Mouse (Mus musculus) neural tube, embryonic 15.5 days (tissue): ENCODE results near the gene Mamstr. TPM values are rescaled to one million over a fixed set of nuclear protein-coding genes. Genes with fewer than 3 reads are reported as not detected.
"Not testable (repeated sequence)": the region's sequence is repeated elsewhere in the genome, so short reads cannot be mapped to it uniquely, and the experiment has no call there.

ENCODE experiments used
- ATAC-seq: fragments of 200-750 bp; cut with Nextera tagmentation; 2 replicates; pipeline ENCODE4 v1.8.0; 2017; ENCODE audit warnings: mild to moderate bottlenecking, moderate TSS enrichment, moderate library complexity; ENCODE audit not compliant: low FRiP score
- H3K27ac ChIP-seq: fragments of 300-500 bp; sonication (generic); replicated peaks from 2 replicates; pipeline ENCODE4 v1.5.1; 2015; ENCODE audit warnings: mild to moderate bottlenecking, inconsistent platforms
- H3K27me3 ChIP-seq: fragments of 300-500 bp; sonication (generic); replicated peaks from 2 replicates; pipeline ENCODE4 v1.6.1; 2015; ENCODE audit warnings: inconsistent platforms
- H3K36me3 ChIP-seq: fragments of 300-500 bp; sonication (generic); 2 replicates; pipeline ENCODE4 v1.6.1; 2015; ENCODE audit warnings: inconsistent platforms
- H3K4me1 ChIP-seq: fragments of 300-500 bp; sonication (generic); 2 replicates; pipeline ENCODE4 v1.6.1; 2015; ENCODE audit warnings: inconsistent platforms
- H3K4me2 ChIP-seq: fragments of 300-500 bp; sonication (generic); 2 replicates; pipeline ENCODE4 v1.6.1; 2015; ENCODE audit warnings: inconsistent platforms, mild to moderate bottlenecking, moderate library complexity
- H3K4me3 ChIP-seq: fragments of 300-500 bp; sonication (generic); replicated peaks from 2 replicates; pipeline ENCODE4 v1.5.1; 2015; ENCODE audit warnings: mild to moderate bottlenecking, inconsistent platforms
- H3K9ac ChIP-seq: fragments of 300-500 bp; sonication (generic); replicated peaks from 2 replicates; pipeline ENCODE4 v1.6.1; 2015; ENCODE audit warnings: mild to moderate bottlenecking, inconsistent platforms
- H3K9me3 ChIP-seq: fragments of 300-500 bp; sonication (generic); replicated peaks from 2 replicates; pipeline ENCODE4 v1.6.1; 2016; ENCODE audit warnings: inconsistent platforms
- WGBS: fragments of 180-500 bp; shearing (Covaris S2); methylation state at CpG from one replicate; pipeline ENCODE4 v1.1.7; 2015; ENCODE audit warnings: mixed read lengths; 5-methylcytosine and 5-hydroxymethylcytosine counted together
- polyA plus RNA-seq: library from polyadenylated mRNA; unstranded; fragments of >200 nt; fragmentation: Nextera tagmentation; extraction: Ambion mirVana; gene quantifications from 2 replicates; pipeline ENCODE4 v1.2.1, GENCODE M21; 2015

The Mamstr gene
- polyA plus RNA-seq, 1 experiment from 2014 or later, result 4.5 TPM

DNA sequence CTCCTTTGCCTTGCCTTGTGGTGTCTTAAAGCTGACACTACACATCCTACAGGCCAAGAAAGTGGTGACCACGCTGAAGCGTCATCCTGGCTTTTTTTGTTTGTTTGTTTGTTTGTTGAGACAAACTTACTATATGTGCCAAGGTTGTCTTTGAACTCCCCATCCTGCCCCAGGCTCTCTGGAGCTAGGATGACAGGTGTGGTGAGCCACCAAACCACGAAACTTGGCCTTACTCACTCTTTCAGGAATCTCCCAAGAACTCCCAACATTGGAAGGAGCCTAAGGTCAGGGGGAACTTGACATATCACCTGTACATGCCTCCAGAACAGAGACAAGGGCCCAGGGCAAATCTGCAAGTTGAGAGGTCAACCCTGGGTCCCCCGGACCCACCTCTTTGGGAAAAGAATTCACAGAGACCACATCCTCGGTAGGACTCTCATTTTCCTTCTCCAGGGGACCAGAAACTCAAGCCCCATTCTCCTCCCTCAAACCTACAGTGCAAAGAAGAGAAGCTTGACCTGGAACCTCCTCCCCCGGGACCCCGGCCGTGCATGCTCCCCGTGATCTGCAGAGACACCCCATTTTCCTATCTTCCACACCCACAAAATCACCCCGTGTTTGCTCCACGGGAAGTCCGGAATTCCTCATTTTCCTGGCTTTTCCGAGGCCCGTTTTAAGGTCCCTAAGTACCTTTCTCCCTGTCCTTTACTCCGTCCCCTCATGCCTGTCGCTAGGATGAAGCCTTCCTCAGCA lies 2.9 kb downstream of the Mamstr start:
- Histone ChIP-seq H3K4me1 (peaks cover 45% of the 10 kb centered on the region), H3K4me3 (peak overlapping the region; percentile 52), H3K27ac (peak overlapping the region; percentile 92), H3K4me2 (peak overlapping the region; percentile 78), H3K9me3 (no peaks in the 10 kb centered on the region), H3K9ac (peak overlapping the region; percentile 70), H3K27me3 (no peaks in the 10 kb centered on the region), H3K36me3 (no peaks in the 10 kb centered on the region)
- ATAC-seq, result no peak
- WGBS, result 42% methylated on average over 16 of the region's 16 CpGs

DNA sequence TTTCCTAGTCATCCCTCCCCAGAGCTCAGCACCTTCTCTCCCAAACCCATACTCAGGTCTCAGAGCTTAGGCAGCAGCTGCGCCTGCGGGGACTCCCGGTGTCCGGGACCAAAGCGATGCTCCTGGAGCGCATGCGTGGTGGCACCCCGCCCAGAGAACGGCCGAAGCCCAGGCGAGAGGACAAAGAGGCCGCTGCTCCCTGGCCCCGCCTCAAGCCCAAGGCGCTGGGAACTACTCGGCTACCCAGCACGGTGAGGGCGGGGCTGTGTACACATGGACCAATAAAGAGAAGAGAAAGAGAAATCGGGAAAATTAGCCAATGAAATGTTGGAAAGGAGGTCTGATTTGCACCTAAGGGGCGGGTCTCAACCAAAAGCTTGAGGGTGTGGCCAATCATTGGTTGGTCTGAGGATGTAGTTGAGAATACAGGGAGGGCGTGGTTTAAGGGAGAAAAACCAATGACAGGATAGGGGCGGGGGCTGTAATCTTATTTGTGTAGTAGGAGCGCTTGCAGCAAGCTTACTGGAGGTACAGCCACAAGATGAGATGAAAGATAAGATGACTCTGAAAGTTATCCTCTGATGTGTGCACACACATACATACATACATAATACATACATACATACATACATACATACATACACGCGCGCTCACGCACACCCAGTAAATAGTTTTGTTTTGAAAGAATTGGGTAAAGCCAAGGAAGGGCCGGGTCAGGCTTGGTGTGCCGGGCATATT lies 3.8 kb downstream of the Mamstr start:
- H3K27me3 ChIP-seq, result no peaks in the 10 kb centered on the region
- peak overlapping the region; percentile 52 for H3K4me3 ChIP-seq
- no peaks in the 10 kb centered on the region for H3K36me3 ChIP-seq
- H3K9ac ChIP-seq, result peak overlapping the region; percentile 70
- H3K4me2 ChIP-seq, result peak overlapping the region; percentile 78
- peak; percentile 93 for ATAC-seq
- no peaks in the 10 kb centered on the region for H3K9me3 ChIP-seq
- WGBS, result 3% methylated on average over 28 of the region's 28 CpGs
- H3K4me1 ChIP-seq, result peaks cover 37% of the 10 kb centered on the region
- peak overlapping the region; percentile 92 for H3K27ac ChIP-seq

DNA sequence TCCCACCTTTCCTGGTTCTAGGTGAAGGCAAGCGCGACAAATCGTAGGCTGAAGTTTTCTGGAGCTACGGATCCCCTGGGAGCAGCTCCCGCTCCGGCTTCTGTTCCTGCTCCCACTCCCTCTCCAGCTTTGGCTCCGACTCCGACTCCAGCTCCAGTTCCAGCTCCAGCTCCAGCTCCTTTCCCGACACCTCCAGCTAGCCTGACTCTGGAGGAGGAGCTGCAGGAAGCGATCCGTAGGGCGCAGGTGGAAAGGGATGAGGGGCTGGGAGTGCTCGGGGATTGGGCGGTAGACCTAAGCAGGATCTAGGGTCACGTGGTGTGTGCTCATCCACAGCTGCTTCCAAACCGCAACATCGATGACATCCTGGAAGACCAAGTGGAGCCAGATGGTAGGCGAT lies 4.4 kb downstream of the Mamstr start:
- ATAC-seq, result peak; percentile 46
- WGBS, result 5% methylated on average over 18 of the region's 18 CpGs
- peak overlapping the region; percentile 33 for H3K9ac ChIP-seq
- H3K4me1 ChIP-seq, result peaks cover 34% of the 10 kb centered on the region
- peak overlapping the region; percentile 78 for H3K4me2 ChIP-seq
- H3K9me3 ChIP-seq, result no peaks in the 10 kb centered on the region
- H3K4me3 ChIP-seq, result peak overlapping the region; percentile 52
- H3K27ac ChIP-seq, result peak overlapping the region; percentile 92
- H3K27me3 ChIP-seq, result no peaks in the 10 kb centered on the region
- no peaks in the 10 kb centered on the region for H3K36me3 ChIP-seq

DNA sequence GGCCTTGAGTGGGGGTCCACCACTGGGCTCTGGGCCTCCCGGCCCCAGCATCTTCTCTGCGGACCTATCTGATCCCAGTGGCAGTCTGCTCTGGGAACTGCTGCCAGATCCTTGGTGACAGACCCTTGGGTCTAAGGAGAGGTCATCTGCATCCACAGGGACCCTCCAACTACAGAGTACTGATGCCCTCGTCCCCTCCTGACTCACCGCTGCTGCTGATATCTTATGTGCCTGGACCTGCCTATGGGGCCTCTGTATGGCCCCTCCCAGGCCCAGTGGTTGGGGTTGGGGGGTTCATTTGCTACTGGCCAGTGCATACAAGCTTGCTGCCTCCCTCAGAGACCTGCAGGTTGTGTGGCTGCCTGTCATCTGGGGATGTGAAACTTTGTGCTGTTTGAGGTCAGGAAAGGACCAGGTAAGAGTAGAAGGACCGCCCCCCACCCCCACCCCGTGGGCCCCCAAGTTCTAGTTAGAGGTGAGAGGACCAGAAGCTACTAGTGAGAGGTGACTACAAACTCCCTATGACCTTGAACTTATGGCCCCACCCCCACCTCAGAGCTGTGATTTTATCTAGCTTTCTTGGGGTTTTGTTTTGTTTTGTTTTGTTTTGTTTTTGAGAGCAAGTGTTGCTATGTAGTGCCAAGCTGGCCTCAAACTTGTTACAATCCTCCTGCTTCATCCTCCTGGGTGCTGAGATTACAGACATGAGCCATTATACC lies 5.3 kb downstream of the Mamstr start:
- peak overlapping the region; percentile 52; the same call in 1 of the 2 replicates for H3K4me3 ChIP-seq
- peaks cover 34% of the 10 kb centered on the region for H3K4me1 ChIP-seq
- H3K9ac ChIP-seq, result 0 out of 2 replicates have a peak overlapping the region, but pooled peaks have one; percentile 17
- 69% methylated on average over 6 of the region's 6 CpGs for WGBS
- H3K27ac ChIP-seq, result peak overlapping the region; percentile 92
- peak overlapping the region; percentile 78 for H3K4me2 ChIP-seq
- H3K36me3 ChIP-seq, result no peaks in the 10 kb centered on the region
- H3K27me3 ChIP-seq, result no peaks in the 10 kb centered on the region
- no peak for ATAC-seq
- no peaks in the 10 kb centered on the region for H3K9me3 ChIP-seq

DNA sequence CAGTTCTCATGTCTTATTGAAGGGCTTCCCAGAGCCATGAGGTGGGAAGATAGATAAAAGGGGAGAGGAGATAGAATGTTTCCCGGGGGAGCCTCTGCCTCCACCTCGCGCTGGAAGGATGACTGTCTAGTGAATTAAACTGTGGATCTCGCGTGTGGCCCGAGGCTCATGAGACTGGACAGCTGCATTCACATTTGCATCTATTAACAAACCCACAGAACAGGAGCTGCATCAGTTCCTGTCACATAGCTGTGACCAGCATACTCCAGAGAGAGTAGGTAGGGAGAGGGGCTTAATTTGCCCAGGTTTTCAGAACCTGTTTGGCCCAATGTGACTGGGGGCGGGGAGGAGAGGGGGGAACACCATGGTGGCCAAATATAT lies 5.8 kb downstream of the Mamstr start:
- 53% methylated on average over 7 of the region's 7 CpGs for WGBS
- no peak for ATAC-seq
- Histone ChIP-seq H3K4me2 (no peak overlapping the region), H3K27me3 (no peaks in the 10 kb centered on the region), H3K27ac (no peak overlapping the region), H3K4me3 (no peak overlapping the region), H3K9me3 (no peaks in the 10 kb centered on the region), H3K36me3 (no peaks in the 10 kb centered on the region), H3K4me1 (peaks cover 34% of the 10 kb centered on the region), H3K9ac (no peak overlapping the region)

DNA sequence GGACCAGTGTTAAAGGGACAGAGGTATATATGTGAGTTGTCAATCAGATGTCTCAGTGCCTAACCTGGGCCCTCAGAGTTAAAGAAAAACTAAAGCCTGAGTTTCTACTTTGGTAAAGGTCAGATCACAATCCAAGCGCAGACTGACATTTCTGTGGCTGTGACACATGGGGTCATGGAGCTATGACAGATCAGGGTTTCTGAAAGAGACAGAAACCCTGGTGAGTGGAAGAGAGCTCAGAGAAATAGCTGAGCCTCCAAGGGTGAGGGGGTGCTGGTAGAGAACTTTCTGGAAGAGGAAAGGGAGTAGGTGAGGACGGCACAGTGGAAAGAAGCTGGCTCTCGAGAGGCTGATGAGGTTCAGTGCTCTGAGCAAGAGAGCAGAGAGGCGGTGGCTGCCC lies 6.9 kb downstream of the Mamstr start:
- H3K4me1 ChIP-seq, result peaks cover 29% of the 10 kb centered on the region
- no peak overlapping the region for H3K9ac ChIP-seq
- no peaks in the 10 kb centered on the region for H3K9me3 ChIP-seq
- no peaks in the 10 kb centered on the region for H3K36me3 ChIP-seq
- H3K4me3 ChIP-seq, result no peak overlapping the region
- no peak for ATAC-seq
- 84% methylated on average over 4 of the region's 4 CpGs for WGBS
- no peaks in the 10 kb centered on the region for H3K27me3 ChIP-seq
- H3K27ac ChIP-seq, result no peak overlapping the region
- H3K4me2 ChIP-seq, result no peak overlapping the region

DNA sequence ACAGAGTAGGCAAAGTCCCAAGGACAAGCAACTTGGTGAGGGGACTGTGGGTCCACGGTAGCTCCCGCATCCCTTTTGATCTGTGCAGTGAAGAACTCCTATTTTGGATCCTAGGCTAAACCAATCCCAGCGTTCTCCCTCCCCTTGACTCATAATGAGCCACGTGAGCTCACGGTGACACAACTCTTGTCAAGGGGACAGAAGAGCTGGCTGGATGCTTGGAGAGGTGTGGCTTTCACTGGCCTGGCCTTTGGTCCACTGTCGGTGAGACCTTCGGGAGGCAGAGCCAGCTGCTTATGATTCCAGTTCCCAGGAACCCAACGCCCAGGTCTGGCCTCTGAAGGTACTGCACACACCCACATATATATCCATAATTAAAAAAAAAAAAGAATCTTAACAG lies 9.6 kb downstream of the Mamstr start:
- H3K27me3 ChIP-seq, result no peaks in the 10 kb centered on the region
- no peak for ATAC-seq
- no peaks in the 10 kb centered on the region for H3K9me3 ChIP-seq
- H3K9ac ChIP-seq, result no peak overlapping the region
- no peak overlapping the region for H3K27ac ChIP-seq
- no peak overlapping the region for H3K4me3 ChIP-seq
- 79% methylated on average over 8 of the region's 8 CpGs for WGBS
- H3K36me3 ChIP-seq, result no peaks in the 10 kb centered on the region
- H3K4me1 ChIP-seq, result peaks cover 9% of the 10 kb centered on the region
- no peak overlapping the region for H3K4me2 ChIP-seq

DNA sequence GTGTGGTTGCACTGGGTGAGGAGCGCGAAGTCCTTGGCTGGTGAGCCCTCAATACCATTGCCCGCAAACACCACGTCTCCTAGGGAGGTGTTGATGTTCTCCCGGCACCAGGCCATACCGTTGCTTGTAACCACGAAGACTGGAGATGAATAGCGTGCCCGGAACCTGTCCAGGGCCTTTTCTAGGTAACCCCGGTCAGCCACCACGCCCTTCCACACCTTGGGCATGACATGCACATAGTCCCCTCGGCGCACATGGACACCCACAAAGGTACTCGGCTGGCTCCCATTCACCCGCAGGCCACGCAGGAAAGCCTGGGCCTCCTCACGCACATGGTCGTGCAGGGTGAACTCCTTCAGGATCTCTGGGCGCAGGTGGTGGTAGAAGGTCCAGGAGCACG lies 10.7 kb downstream of the Mamstr start:
- not testable (repeated sequence) for H3K4me3 ChIP-seq, H3K4me1 ChIP-seq, H3K9ac ChIP-seq, H3K27me3 ChIP-seq, H3K36me3 ChIP-seq, H3K4me2 ChIP-seq, H3K9me3 ChIP-seq, ATAC-seq, H3K27ac ChIP-seq
- 96% methylated on average over 19 of the region's 20 CpGs for WGBS

DNA sequence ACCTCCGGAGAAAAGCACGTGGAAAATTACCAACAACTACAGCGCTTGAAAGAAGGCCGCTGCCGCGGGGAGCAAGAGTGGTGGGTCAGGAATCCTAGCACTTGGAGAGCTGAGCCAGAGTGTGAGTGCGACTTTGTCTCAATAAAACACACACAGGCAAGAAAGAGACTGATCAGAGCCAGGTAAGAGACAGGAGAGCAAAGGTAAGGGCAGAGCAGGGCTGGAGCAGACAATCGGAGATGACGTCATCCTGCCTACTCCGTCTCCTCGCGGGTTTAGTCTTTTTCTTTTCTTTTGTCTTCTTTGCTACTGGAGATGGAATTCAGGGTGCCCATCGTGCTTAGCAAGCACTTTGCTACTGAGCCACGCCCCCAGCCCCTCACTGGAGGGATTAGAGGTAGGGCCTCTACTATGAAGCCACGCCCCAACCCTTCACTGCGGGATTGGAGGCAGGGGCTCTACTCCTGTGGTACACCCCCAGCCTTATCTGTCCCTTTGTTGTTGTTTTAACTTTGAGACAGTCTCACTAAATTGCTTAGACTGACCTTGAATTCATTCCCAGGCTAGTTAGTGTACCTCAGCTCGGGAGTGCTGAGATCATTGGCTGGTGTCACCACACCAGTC lies 14.8 kb downstream of the Mamstr start:
- Histone ChIP-seq H3K36me3 (no peaks in the 10 kb centered on the region), H3K9me3 (no peaks in the 10 kb centered on the region), H3K4me1 (peaks cover 5% of the 10 kb centered on the region; the same call in 1 of the 2 replicates), H3K27me3 (no peaks in the 10 kb centered on the region), H3K4me2 (peak overlapping the region; percentile 35), H3K27ac (no peak overlapping the region), H3K4me3 (no peak overlapping the region), H3K9ac (no peak overlapping the region)
- WGBS, result 45% methylated on average over 17 of the region's 17 CpGs
- ATAC-seq, result 0 out of 2 replicates have a peak, but pooled peaks have one; percentile 55

DNA sequence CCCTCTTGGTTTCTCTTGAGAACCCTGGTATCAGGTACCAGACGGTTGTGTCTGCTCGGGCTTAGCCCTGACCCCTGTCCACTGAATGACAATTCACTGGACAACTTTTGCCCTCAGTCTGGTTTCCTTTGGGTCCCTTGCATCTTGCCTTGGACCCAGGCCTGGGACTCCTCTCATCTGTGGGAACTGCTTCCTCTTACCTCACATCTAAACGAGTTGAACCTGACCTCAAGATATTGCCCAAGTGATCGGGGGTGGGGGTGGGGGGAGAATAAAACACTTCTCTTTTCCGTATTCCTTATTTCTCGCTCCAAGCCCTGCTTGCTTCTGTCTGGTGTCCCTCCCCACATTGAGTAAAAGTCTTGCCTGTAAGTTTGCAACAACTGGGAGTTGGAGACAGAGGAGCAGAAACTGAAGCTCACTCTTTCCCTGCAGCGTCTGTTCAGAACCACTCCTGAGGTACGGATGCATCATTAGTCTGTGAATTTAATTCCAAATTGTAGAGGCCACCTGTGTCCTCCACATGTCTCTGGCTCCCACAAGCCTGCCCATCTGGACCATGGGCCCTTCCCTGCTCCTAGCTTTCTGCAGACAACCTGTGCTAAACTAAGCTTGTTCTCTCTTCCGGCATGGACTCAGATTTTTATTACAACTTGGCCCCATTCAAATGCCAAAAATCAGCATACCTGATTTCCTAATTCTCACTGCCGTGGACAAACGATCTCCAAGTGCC lies 21.1 kb downstream of the Mamstr start:
- H3K4me3 ChIP-seq, result no peak overlapping the region
- ATAC-seq, result no peak
- H3K27ac ChIP-seq, result no peak overlapping the region
- H3K27me3 ChIP-seq, result no peaks in the 10 kb centered on the region
- no peak overlapping the region for H3K4me2 ChIP-seq
- H3K9me3 ChIP-seq, result no peaks in the 10 kb centered on the region
- no peak overlapping the region for H3K9ac ChIP-seq
- 85% methylated on average over 11 of the region's 11 CpGs for WGBS
- no peaks in the 10 kb centered on the region for H3K4me1 ChIP-seq
- no peaks in the 10 kb centered on the region for H3K36me3 ChIP-seq

DNA sequence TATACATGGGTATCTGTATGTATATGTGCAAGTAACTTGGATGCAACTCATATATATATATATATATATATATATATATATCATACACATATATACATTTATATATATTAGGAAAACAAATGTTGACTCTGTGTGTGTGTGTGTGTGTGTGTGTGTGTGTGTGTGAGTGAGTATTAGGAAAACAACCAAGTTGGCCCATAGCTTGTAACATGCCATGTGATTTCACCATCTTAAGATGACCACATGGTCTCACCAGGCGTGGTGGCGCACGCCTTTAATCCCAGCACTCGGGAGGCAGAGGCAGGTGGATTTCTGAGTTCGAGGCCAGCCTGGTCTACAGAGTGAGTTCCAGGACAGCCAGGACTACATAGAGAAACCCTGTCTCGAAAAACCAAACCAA lies 21.9 kb downstream of the Mamstr start:
- H3K27me3 ChIP-seq, H3K27ac ChIP-seq, ATAC-seq: not testable (repeated sequence)

More for the DNA sequence above, 21.9 kb downstream of the Mamstr start:
- H3K4me3 ChIP-seq, H3K36me3 ChIP-seq, H3K4me2 ChIP-seq, H3K9ac ChIP-seq, H3K4me1 ChIP-seq, H3K9me3 ChIP-seq: not testable (repeated sequence)
- WGBS, result 90% methylated on average over 6 of the region's 6 CpGs
